Mouse (Mus musculus) T-cell, adult 2 months (primary cell): ENCODE results near the gene 2610001J05Rik.

Experiments used
- DNase-seq: peaks from one replicate; pipeline ENCODE4 v3.0.0; 2022; ENCODE audit warnings: low spot score

2610001J05Rik gene

DNA sequence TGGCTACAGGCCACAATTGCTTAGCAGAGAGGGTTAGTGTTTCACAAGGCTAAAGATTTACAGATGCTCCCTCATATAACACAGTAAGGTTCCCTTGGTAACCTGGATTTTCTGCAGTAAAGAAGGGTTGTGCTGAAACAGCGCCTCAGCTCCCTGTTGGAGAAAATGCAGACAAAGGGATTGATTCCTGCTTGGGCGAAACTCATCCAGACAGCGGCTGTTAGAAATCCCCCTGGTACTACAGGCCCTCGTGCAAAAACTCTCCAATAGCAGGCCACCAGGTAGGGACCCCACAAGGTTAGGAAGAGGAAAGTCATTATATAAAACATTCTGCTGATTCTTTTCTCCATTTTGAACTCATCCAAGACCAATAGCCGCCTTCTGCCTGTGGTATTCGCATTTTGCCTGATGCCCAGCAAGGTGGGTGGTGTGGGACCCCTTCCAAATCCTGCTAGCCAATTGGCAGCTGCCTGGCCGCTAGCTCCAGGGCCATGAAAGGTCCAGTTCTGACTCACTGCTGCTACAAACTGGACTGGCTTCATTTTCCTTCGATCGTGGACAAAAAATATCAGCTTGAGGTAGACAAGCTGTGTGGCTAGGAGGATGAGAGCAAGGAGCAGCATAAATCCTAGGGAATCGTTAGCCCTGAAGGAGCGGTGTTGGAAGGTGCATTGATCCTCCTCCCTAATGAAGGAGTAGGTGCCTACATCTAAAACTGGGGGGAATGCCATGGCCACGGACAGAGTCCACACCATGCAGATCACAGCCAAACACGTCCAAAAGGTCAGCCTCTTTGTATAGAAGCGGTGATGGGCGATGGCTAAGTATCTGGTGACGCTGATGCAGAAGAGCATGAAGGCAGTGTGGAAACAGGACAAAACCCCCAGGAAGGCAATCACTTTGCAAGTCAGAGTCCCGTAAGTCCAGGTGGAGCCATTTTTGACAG, 35.3 kb downstream of the 2610001J05Rik start:
- DNase-seq, result no peak

- no peak for DNase-seq
Observed at GRCm38 (mm10) chr6:13832770-13833169, 38.5 kb downstream of the 2610001J05Rik start.

- no peak for DNase-seq
Observed at GRCm38 (mm10) chr6:13828877-13829276, 42.4 kb downstream of the 2610001J05Rik start.
